ENCODE assay signal across 10 mouse cellular contexts in the genomic region with DNA sequence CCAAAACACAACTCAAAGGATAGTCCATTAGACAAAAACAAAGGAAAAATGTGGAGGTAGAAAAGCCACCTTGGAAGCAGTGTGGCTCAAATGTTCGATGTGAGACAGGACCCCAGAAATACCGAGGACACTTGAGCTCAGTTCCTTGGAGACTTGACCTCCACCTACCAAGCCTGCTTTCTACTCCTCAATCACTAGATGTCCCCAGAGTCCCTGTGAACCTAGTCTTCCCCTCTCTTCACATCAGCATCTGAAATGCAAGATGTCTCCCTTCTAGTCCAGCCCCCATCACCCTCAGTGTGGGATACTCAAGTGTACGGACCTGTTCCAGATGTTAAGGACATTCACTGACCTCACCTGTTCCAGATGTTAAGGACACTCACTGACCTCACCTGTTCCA. TPM values are rescaled to one million over a fixed set of nuclear protein-coding genes. Genes with fewer than 3 reads are reported as not detected.
A peak's percentile ranks its signal among the peaks of the same experiment; 100 is the strongest.
DNase-seq lines count a peak whose midpoint lies in the region; ATAC-seq and TF ChIP-seq lines count a peak whose summit lies in the region.
"Had no signal": no experiment of that assay in that cellular context is flagged by ENCODE, and none has a peak within 500 bp of the region (broad histone marks: within the 10 kb centered on the region; RNA-seq: fewer than 3 reads in every experiment).

No protein-coding gene starts in this region.

- TF ChIP-seq CTCF in kidney, adult 2 months (conservative IDR thresholded peaks at IDR 0.05; ENCODE audit: insufficient read depth, insufficient read length, low read depth, low read length), result peak; percentile 87

- no peak for TF ChIP-seq POLR2A in kidney, adult 2 months (IDR thresholded peaks at IDR 0.05; ENCODE audit: low read depth, low read length)

- H3K4me1 ChIP-seq in kidney, adult 2 months (ENCODE audit: control insufficient read depth, insufficient read depth, low read length), result no peaks in the 10 kb centered on the region; the same call in 1 of the 2 replicates
- peaks cover 34% of the 10 kb centered on the region for H3K4me1 ChIP-seq in midbrain, embryonic 13.5 days (replicated peaks)

- H3K4me3 ChIP-seq in kidney, adult 2 months (ENCODE audit: insufficient read depth, low read depth, low read length), result no peak overlapping the region
- H3K4me3 ChIP-seq in midbrain, embryonic 13.5 days (replicated peaks), result peak overlapping the region; percentile 91; the same call in 1 of the 2 replicates
- H3K4me3 ChIP-seq: heart, embryonic 15.5 days had no signal

- DNase-seq in frontal cortex, postnatal 25 days (ENCODE audit: low spot score in 2 of 2), result no peak
- DNase-seq in spleen, postnatal 36 days (ENCODE audit: low spot score in 2 of 2), result peak; percentile 27 to 43
- DNase-seq in spleen, adult 12 weeks (ENCODE audit: low spot score), result no peak
- DNase-seq in kidney, adult 2 months, result peak; percentile 75
- no peak for DNase-seq in gastrocnemius, postnatal 10 days

- peak overlapping the region; percentile 74; the same call in 1 of the 2 replicates for H3K4me2 ChIP-seq in midbrain, embryonic 13.5 days (replicated peaks)

- no peak overlapping the region for H3K9ac ChIP-seq in midbrain, embryonic 13.5 days (replicated peaks)

- ATAC-seq in frontal cortex, adult (ENCODE audit: low TSS enrichment), result peak; percentile 23; the same call in 1 of the 2 replicates
- peak; percentile 58 for ATAC-seq in common myeloid progenitor, adult 5-6 weeks (replicated peaks; ENCODE audit: low read depth, poor library complexity, severe bottlenecking)
- no peak for ATAC-seq in midbrain, embryonic 13.5 days

- H3K27ac ChIP-seq in kidney, adult 2 months (ENCODE audit: insufficient read depth, low read depth, low read length), result no peak overlapping the region
- peak overlapping the region; percentile 11; the same call in 1 of the 2 replicates for H3K27ac ChIP-seq in midbrain, embryonic 13.5 days
- H3K27ac ChIP-seq: macrophage had no signal

- H3K27me3 ChIP-seq in kidney, adult 2 months (replicated peaks; ENCODE audit: control insufficient read depth, insufficient read depth, low read length), result no peaks in the 10 kb centered on the region
- no peaks in the 10 kb centered on the region for H3K27me3 ChIP-seq in midbrain, embryonic 13.5 days
- H3K27me3 ChIP-seq: heart, embryonic 15.5 days had no signal

- WGBS in kidney, adult 2 months, result 12% methylated on average over 3 of the region's 3 CpGs
- WGBS in midbrain, embryonic 13.5 days, result 7% methylated on average over 3 of the region's 3 CpGs

- H3K36me3 ChIP-seq in kidney, adult 2 months (ENCODE audit: control insufficient read depth, insufficient read depth, low read length), result no peaks in the 10 kb centered on the region
- H3K36me3 ChIP-seq in midbrain, embryonic 13.5 days, result peaks cover 4% of the 10 kb centered on the region; the same call in 1 of the 2 replicates

- no peaks in the 10 kb centered on the region for H3K9me3 ChIP-seq in midbrain, embryonic 13.5 days
- H3K9me3 ChIP-seq: heart, embryonic 15.5 days had no signal

RNA-seq across cellular contexts. Expression of gene Sox12, which starts 5.1 kb away (rescaled TPM):
- total RNA-seq in common myeloid progenitor, adult 5-6 weeks (2017), result 3.3 and 3.7 TPM in 2 replicates
- polyA plus RNA-seq in kidney, adult 2 months (2012; rRNA removed), result 9.1 and 9.5 TPM in 2 replicates
- polyA plus RNA-seq in midbrain, embryonic 13.5 days (2015; fragmentation: Nextera tagmentation; extraction: Ambion mirVana), result 18.2 and 18.5 TPM in 2 replicates
- 1 to 10 TPM; 6.7 to 9.4 TPM for total RNA-seq in gastrocnemius, postnatal 10 days (2021)

RNA-seq across cellular contexts. Expression of gene Nrsn2, which starts 16.3 kb away (rescaled TPM):
- total RNA-seq in common myeloid progenitor, adult 5-6 weeks (2017), result not detected in 2 replicates
- 0.12 and 0.50 TPM in 2 replicates for polyA plus RNA-seq in kidney, adult 2 months (2012; rRNA removed)
- polyA plus RNA-seq in midbrain, embryonic 13.5 days (2015; fragmentation: Nextera tagmentation; extraction: Ambion mirVana), result 26.8 and 28.5 TPM in 2 replicates
- under 1 TPM in 1 of 2 experiments, not detected in 1; 0.18 TPM for total RNA-seq in gastrocnemius, postnatal 10 days (2021)
- polyA plus RNA-seq: macrophage had no signal

RNA-seq across cellular contexts. Expression of gene Zcchc3, which starts 22.0 kb away (rescaled TPM):
- total RNA-seq in common myeloid progenitor, adult 5-6 weeks (2017), result 3.7 and 4.3 TPM in 2 replicates
- 3.8 and 4.3 TPM in 2 replicates for polyA plus RNA-seq in kidney, adult 2 months (2012; rRNA removed)
- 21.4 and 26.4 TPM in 2 replicates for polyA plus RNA-seq in midbrain, embryonic 13.5 days (2015; fragmentation: Nextera tagmentation; extraction: Ambion mirVana)
- 1 to 10 TPM; 4.7 to 5.6 TPM for total RNA-seq in gastrocnemius, postnatal 10 days (2021)

RNA-seq across cellular contexts. Expression of gene 6820408C15Rik, which starts 22.6 kb away (rescaled TPM):
- total RNA-seq in common myeloid progenitor, adult 5-6 weeks (2017), result not detected in 2 replicates
- polyA plus RNA-seq in kidney, adult 2 months (2012; rRNA removed), result 0.69 and 0.78 TPM in 2 replicates
- 0.39 and 1.7 TPM in 2 replicates for polyA plus RNA-seq in midbrain, embryonic 13.5 days (2015; fragmentation: Nextera tagmentation; extraction: Ambion mirVana)
- not detected for total RNA-seq in gastrocnemius, postnatal 10 days (2021)
- polyA plus RNA-seq: macrophage had no signal

RNA-seq across cellular contexts. Expression of gene Trib3, which starts 49.0 kb away (rescaled TPM):
- not detected in 2 replicates for total RNA-seq in common myeloid progenitor, adult 5-6 weeks (2017)
- polyA plus RNA-seq in kidney, adult 2 months (2012; rRNA removed), result 1.4 and 1.5 TPM in 2 replicates
- polyA plus RNA-seq in midbrain, embryonic 13.5 days (2015; fragmentation: Nextera tagmentation; extraction: Ambion mirVana), result 0.82 and 0.89 TPM in 2 replicates
- 1 to 10 TPM; 1.3 to 1.5 TPM for total RNA-seq in gastrocnemius, postnatal 10 days (2021)

Comparison
In these comparisons a context has a peak if more than half of its experiments do, and no peak if none do; other contexts are left out.
1. DNase-seq: peak in spleen, postnatal 36 days (2 of 2) and kidney, adult 2 months (single experiment); none in frontal cortex, postnatal 25 days (0 of 2), spleen, adult 12 weeks (single experiment) and gastrocnemius, postnatal 10 days (single experiment).